In genomic region chr2:93188761-93189458, GRCm38 (mm10) we compare ENCODE assay signal across 9 mouse cellular contexts. TPM values are rescaled to one million over a fixed set of nuclear protein-coding genes. Genes with fewer than 3 reads are reported as not detected.
DNase-seq lines count a peak whose midpoint lies in the region; ATAC-seq and TF ChIP-seq lines count a peak whose summit lies in the region.
"Had no signal": no experiment of that assay in that cellular context is flagged by ENCODE, and none has a peak within 500 bp of the region (broad histone marks: within the 10 kb centered on the region; RNA-seq: fewer than 3 reads in every experiment).

No protein-coding gene starts in this region.

- peak overlapping the region; percentile 78 for H3K4me3 ChIP-seq in heart, adult 2 months
- H3K4me3 ChIP-seq in kidney, embryonic 15.5 days (replicated peaks): peak overlapping the region; percentile 80

- no peaks in the 10 kb centered on the region for H3K36me3 ChIP-seq in heart, adult 2 months (ENCODE audit: control insufficient read depth, insufficient read depth, low read length)
- no peaks in the 10 kb centered on the region for H3K36me3 ChIP-seq in kidney, embryonic 15.5 days
- H3K36me3 ChIP-seq in splenic B cell, adult 2 months (ENCODE audit: control insufficient read depth, insufficient read depth, low read length, poor library complexity, severe bottlenecking): no peaks in the 10 kb centered on the region; the same call in 1 of the 2 replicates

- H3K27me3 ChIP-seq in heart, adult 2 months (ENCODE audit: control insufficient read depth, insufficient read depth, low read length): no peaks in the 10 kb centered on the region
- H3K27me3 ChIP-seq in kidney, embryonic 15.5 days: peaks cover 29% of the 10 kb centered on the region
- H3K27me3 ChIP-seq in splenic B cell, adult 2 months (ENCODE audit: control insufficient read depth, insufficient read depth, low read length, poor library complexity, severe bottlenecking): no peaks in the 10 kb centered on the region
- H3K27me3 ChIP-seq: Patski had no signal

- H3K27ac ChIP-seq in heart, adult 2 months: peak overlapping the region; percentile 89
- peak overlapping the region; percentile 74 for H3K27ac ChIP-seq in kidney, embryonic 15.5 days

- peak overlapping the region; percentile 87 for H3K9ac ChIP-seq in heart, adult 2 months (ENCODE audit: low read depth, low read length)
- H3K9ac ChIP-seq in kidney, embryonic 15.5 days: peak overlapping the region; percentile 80

- ATAC-seq in kidney, embryonic 15.5 days (replicated peaks; ENCODE audit: low FRiP score): peak; percentile 19; the same call in 1 of the 2 replicates
- no peak for ATAC-seq in megakaryocyte progenitor cell, adult 5-6 weeks (replicated peaks; ENCODE audit: poor library complexity)

- DNase-seq in embryo, embryonic 10 days (ENCODE audit: low spot score): peak; percentile 68
- no peak for DNase-seq in embryo, embryonic 9.5 days (ENCODE audit: extremely low spot score)
- DNase-seq in adrenal gland, postnatal 14 days: peak; percentile 74
- DNase-seq in heart, adult 2 months: peak; percentile 18 to 72
- peak; percentile 63 for DNase-seq in lung, postnatal 14 days
- peak; percentile 56 for DNase-seq in splenic B cell, adult 2 months (ENCODE audit: low read depth, low spot score)

- no peaks in the 10 kb centered on the region for H3K9me3 ChIP-seq in kidney, embryonic 15.5 days (replicated peaks)

- H3K4me2 ChIP-seq in kidney, embryonic 15.5 days: peak overlapping the region; percentile 100

- peaks cover 8% of the 10 kb centered on the region for H3K4me1 ChIP-seq in heart, adult 2 months (ENCODE audit: control insufficient read depth, insufficient read depth, low read length)
- H3K4me1 ChIP-seq in kidney, embryonic 15.5 days: peaks cover 69% of the 10 kb centered on the region

- no peak for TF ChIP-seq POLR2A in heart, adult 2 months (IDR thresholded peaks at IDR 0.05; ENCODE audit: insufficient read depth, low read depth, low read length)

- TF ChIP-seq CTCF in heart, adult 2 months (IDR thresholded peaks at IDR 0.05): peak; percentile 73

- H3K79me2 ChIP-seq in heart, adult 2 months (replicated peaks; ENCODE audit: control insufficient read depth, insufficient read depth, low read length): peaks cover 4% of the 10 kb centered on the region

- 10% methylated on average over 19 of the region's 19 CpGs for WGBS in heart, adult 2 months
- 8% methylated on average over 19 of the region's 19 CpGs for WGBS in kidney, embryonic 15.5 days

- intact Hi-C loops in heart, adult 2 months (cut with DNase I): loop anchor here (1.0 to 2.0 kb wide), 4 partner anchors 26 to 284 kb away; no protein-coding TSS in a partner anchor

- no peak for TF ChIP-seq EP300 in heart, adult 2 months (IDR thresholded peaks at IDR 0.05; ENCODE audit: insufficient read depth, low read depth, low read length)

RNA-seq across cellular contexts. Expression of gene Trp53i11, which starts 1.6 kb away (rescaled TPM):
- 70.9 and 86.9 TPM in 2 replicates for total RNA-seq in adrenal gland, postnatal 14 days (2021)
- 10 to 100 TPM; 25.2 to 33.2 TPM for total RNA-seq in heart, adult 2 months (2021)
- 34.4 and 42.7 TPM in 2 replicates for polyA plus RNA-seq in heart, adult 2 months (2012; rRNA removed)
- 36.1 and 42.1 TPM in 2 replicates for polyA plus RNA-seq in kidney, embryonic 15.5 days (2015; fragmentation: Nextera tagmentation; extraction: Ambion mirVana)
- total RNA-seq in megakaryocyte progenitor cell, adult 5-6 weeks (2015): 2.2 and 2.4 TPM in 2 replicates
- total RNA-seq in megakaryocyte progenitor cell, adult 5-6 weeks (2017): 1.00 and 1.8 TPM in 2 replicates

Comparison
In these comparisons a context has a peak if more than half of its experiments do, and no peak if none do; other contexts are left out.
1. RNA of gene Trp53i11, which starts 1.6 kb away (total RNA-seq): 70.9 to 86.9 TPM in adrenal gland, postnatal 14 days and 25.2 to 33.2 TPM in heart, adult 2 months; 1.00 to 2.4 TPM in megakaryocyte progenitor cell, adult 5-6 weeks; every median in the first group is over 4 times any median in the second.